Mouse (Mus musculus) heart, embryonic 10.5 days (tissue): ENCODE measurements around the gene Efna4. TPM values are rescaled to one million over a fixed set of nuclear protein-coding genes. Genes with fewer than 3 reads are reported as not detected.

Source experiments
- DNase-seq: peaks from one replicate; pipeline ENCODE4 v3.0.0-alpha.2; 2017; ENCODE audit warnings: low spot score
- H3K27ac ChIP-seq: fragments of 300-500 bp; sonication (generic); 2 replicates; pipeline ENCODE4 v1.5.1; 2016; ENCODE audit warnings: mild to moderate bottlenecking
- H3K27me3 ChIP-seq: fragments of 300-500 bp; sonication (generic); 2 replicates; pipeline ENCODE4 v1.6.1; 2016; ENCODE audit warnings: mild to moderate bottlenecking; ENCODE audit not compliant: poor library complexity, insufficient read depth, severe bottlenecking
- H3K36me3 ChIP-seq: fragments of 300-500 bp; sonication (generic); 2 replicates; pipeline ENCODE4 v1.6.1; 2016; ENCODE audit warnings: mild to moderate bottlenecking, moderate library complexity
- H3K4me1 ChIP-seq: fragments of 300-500 bp; sonication (generic); 2 replicates; pipeline ENCODE4 v1.6.1; 2016; ENCODE audit warnings: mild to moderate bottlenecking
- H3K4me3 ChIP-seq: fragments of 300-500 bp; sonication (generic); 2 replicates; pipeline ENCODE4 v1.5.1; 2016; ENCODE audit warnings: mild to moderate bottlenecking, moderate library complexity
- H3K9me3 ChIP-seq: fragments of 300-500 bp; sonication (generic); 2 replicates; pipeline ENCODE4 v1.6.1; 2016; ENCODE audit warnings: mild to moderate bottlenecking, moderate library complexity
- WGBS: fragments of 180-500 bp; shearing (Covaris S2); methylation state at CpG from one replicate; pipeline ENCODE4 v1.1.7; 2016; 5-methylcytosine and 5-hydroxymethylcytosine counted together
- polyA plus RNA-seq: library from polyadenylated mRNA; unstranded; fragments of >200 nt; fragmentation: Nextera tagmentation; extraction: Ambion mirVana; gene quantifications from 2 replicates; pipeline ENCODE4 v1.2.1, GENCODE M21; 2016

The Efna4 gene
- polyA plus RNA-seq, 1 experiment from 2014 or later, result 19.3 TPM

- Histone ChIP-seq H3K4me3 (no peak overlapping the region), H3K9me3 (no peaks in the 10 kb centered on the region), H3K27me3 (0 out of 2 replicates have a peak, but pooled peaks cover 9% of the 10 kb centered on the region), H3K27ac (no peak overlapping the region), H3K4me1 (peaks cover 29% of the 10 kb centered on the region), H3K36me3 (no peaks in the 10 kb centered on the region)
- DNase-seq, result no peak
- 47% methylated on average over 10 of the region's 10 CpGs for WGBS
Observed at GRCm38 (mm10) chr3:89291874-89292273, 46.0 kb downstream of the Efna4 start.

GRCm38 (mm10) chr3:89288503-89288928 lies 49.3 kb downstream of the Efna4 start:
- Histone ChIP-seq H3K4me1 (peaks cover 32% of the 10 kb centered on the region), H3K27ac (peak overlapping the region; percentile 37; the same call in 1 of the 2 replicates), H3K36me3 (no peaks in the 10 kb centered on the region), H3K4me3 (no peak overlapping the region), H3K27me3 (0 out of 2 replicates have a peak, but pooled peaks cover 14% of the 10 kb centered on the region), H3K9me3 (no peaks in the 10 kb centered on the region)
- DNase-seq, result no peak
- WGBS, result 33% methylated on average over 7 of the region's 7 CpGs

GRCm38 (mm10) chr3:89287286-89287685 lies 50.5 kb downstream of the Efna4 start:
- WGBS, result 54% methylated on average over 5 of the region's 5 CpGs
- no peak for DNase-seq

GRCm38 (mm10) chr3:89285526-89285925 lies 52.3 kb downstream of the Efna4 start:
- Histone ChIP-seq H3K27me3 (0 out of 2 replicates have a peak, but pooled peaks cover 17% of the 10 kb centered on the region), H3K4me1 (peaks cover 41% of the 10 kb centered on the region), H3K9me3 (no peaks in the 10 kb centered on the region), H3K27ac (no peak overlapping the region), H3K36me3 (no peaks in the 10 kb centered on the region), H3K4me3 (no peak overlapping the region)
- no peak for DNase-seq
- 49% methylated on average over 2 of the region's 2 CpGs for WGBS

More at GRCm38 (mm10) chr3:89287286-89287685, 50.5 kb downstream of the Efna4 start:
- peaks cover 31% of the 10 kb centered on the region for H3K4me1 ChIP-seq
- H3K36me3 ChIP-seq, result no peaks in the 10 kb centered on the region
- no peaks in the 10 kb centered on the region for H3K9me3 ChIP-seq
- peak overlapping the region; percentile 29; the same call in 1 of the 2 replicates for H3K27ac ChIP-seq
- H3K27me3 ChIP-seq, result 0 out of 2 replicates have a peak, but pooled peaks cover 14% of the 10 kb centered on the region
- no peak overlapping the region for H3K4me3 ChIP-seq

GRCm38 (mm10) chr3:89284261-89284660 lies 53.6 kb downstream of the Efna4 start:
- H3K27me3 ChIP-seq, result 0 out of 2 replicates have a peak, but pooled peaks cover 21% of the 10 kb centered on the region
- no peak for DNase-seq
- H3K27ac ChIP-seq, result no peak overlapping the region
- no peak overlapping the region for H3K4me3 ChIP-seq
- no peaks in the 10 kb centered on the region for H3K9me3 ChIP-seq
- no peaks in the 10 kb centered on the region for H3K36me3 ChIP-seq
- WGBS, result 81% methylated on average over 3 of the region's 3 CpGs
- peaks cover 51% of the 10 kb centered on the region for H3K4me1 ChIP-seq

Other genes starting within 250 kb of the Efna4 start
- 10.1 and 11.6 TPM in 2 replicates for gene Rusc1, start 244.7 kb downstream of the Efna4 start, polyA plus RNA-seq
- gene Gm43738, start 236.9 kb downstream of the Efna4 start, polyA plus RNA-seq, result not detected in 2 replicates
- 220 and 253 TPM in 2 replicates for gene Fdps, start 236.1 kb downstream of the Efna4 start, polyA plus RNA-seq
- 12.4 and 14.7 TPM in 2 replicates for gene Pklr, start 201.9 kb downstream of the Efna4 start, polyA plus RNA-seq
- 0.77 and 0.85 TPM in 2 replicates for gene Hcn3, start 177.8 kb downstream of the Efna4 start, polyA plus RNA-seq
- 18.4 and 32.2 TPM in 2 replicates for gene Clk2, start 173.2 kb downstream of the Efna4 start, polyA plus RNA-seq
- 104 and 115 TPM in 2 replicates for gene Scamp3, start 160.6 kb downstream of the Efna4 start, polyA plus RNA-seq
- 16.4 and 21.0 TPM in 2 replicates for gene Fam189b, start 154.9 kb downstream of the Efna4 start, polyA plus RNA-seq
- gene Gba, start 135.1 kb downstream of the Efna4 start, polyA plus RNA-seq, result 44.2 and 44.6 TPM in 2 replicates
- gene Thbs3, start 122.8 kb downstream of the Efna4 start, polyA plus RNA-seq, result 18.1 and 20.0 TPM in 2 replicates
- gene Mtx1, start 110.9 kb downstream of the Efna4 start, polyA plus RNA-seq, result 179 and 204 TPM in 2 replicates
- gene Muc1, start 109.0 kb downstream of the Efna4 start, polyA plus RNA-seq, result 0.11 and 0.16 TPM in 2 replicates
- gene Krtcap2, start 92.1 kb downstream of the Efna4 start, polyA plus RNA-seq, result 244 and 260 TPM in 2 replicates
- gene Trim46, start 91.7 kb downstream of the Efna4 start, polyA plus RNA-seq, result 0.79 and 1.9 TPM in 2 replicates
- gene Dpm3, start 78.7 kb downstream of the Efna4 start, polyA plus RNA-seq, result 76.7 and 86.0 TPM in 2 replicates
- 39.9 and 42.4 TPM in 2 replicates for gene Slc50a1, start 67.5 kb downstream of the Efna4 start, polyA plus RNA-seq
- gene Efna1, start 56.9 kb downstream of the Efna4 start, polyA plus RNA-seq, result 32.0 and 37.7 TPM in 2 replicates
- 0.71 and 2.5 TPM in 2 replicates for gene Efna3, start 15.1 kb downstream of the Efna4 start, polyA plus RNA-seq
- gene Adam15, start 12.0 kb upstream of the Efna4 start, polyA plus RNA-seq, result 41.9 and 49.0 TPM in 2 replicates
- 0.05 TPM in 1 of 2 replicates, not detected in the other for gene Dcst2, start 23.9 kb upstream of the Efna4 start, polyA plus RNA-seq
- 0.10 and 0.11 TPM in 2 replicates for gene Dcst1, start 27.2 kb upstream of the Efna4 start, polyA plus RNA-seq
- 1.4 and 1.9 TPM in 2 replicates for gene Zbtb7b, start 56.7 kb upstream of the Efna4 start, polyA plus RNA-seq
- not detected in 2 replicates for gene Lenep, start 64.8 kb upstream of the Efna4 start, polyA plus RNA-seq
- 30.7 and 40.3 TPM in 2 replicates for gene Flad1, start 73.8 kb upstream of the Efna4 start, polyA plus RNA-seq
- gene Cks1b, start 80.4 kb upstream of the Efna4 start, polyA plus RNA-seq, result 465 and 589 TPM in 2 replicates
- gene Shc1, start 80.4 kb upstream of the Efna4 start, polyA plus RNA-seq, result 72.2 and 79.5 TPM in 2 replicates
- gene Pygo2, start 92.2 kb upstream of the Efna4 start, polyA plus RNA-seq, result 28.2 and 35.9 TPM in 2 replicates
- gene Pbxip1, start 98.7 kb upstream of the Efna4 start, polyA plus RNA-seq, result 46.5 and 68.4 TPM in 2 replicates
- gene Pmvk, start 116.5 kb upstream of the Efna4 start, polyA plus RNA-seq, result 64.3 and 70.4 TPM in 2 replicates
- gene Kcnn3, start 182.1 kb upstream of the Efna4 start, polyA plus RNA-seq, result 0.58 and 1.1 TPM in 2 replicates